Mouse (Mus musculus) adrenal gland, adult 2 months (tissue): ENCODE measurements at regions not wholly inside any gene's neighbourhood (a gene's known extent, or its start where the extent isn't known, plus 50 kb on each side); places are given as distances from the start of the nearest gene placed in this dataset.
"Not testable (repeated sequence)": the region's sequence is repeated elsewhere in the genome, so short reads cannot be mapped to it uniquely, and the experiment has no call there.

Source experiments
- DNase-seq: peaks from one replicate; pipeline ENCODE4 v3.0.0; 2021

- peak; percentile 16 for DNase-seq
These were observed 213.1 kb upstream of the Crbn start for GRCm38 (mm10) chr6:107012938-107013511.

GRCm38 (mm10) chr6:107019126-107019525 lies 219.2 kb upstream of the Crbn start:
- DNase-seq = no peak

GRCm38 (mm10) chr6:107045177-107045576 lies 245.3 kb upstream of the Crbn start:
- DNase-seq = no peak

- DNase-seq = peak; percentile 52
These were observed 251.7 kb upstream of the Crbn start for GRCm38 (mm10) chr6:107051604-107052003.

- DNase-seq = no peak
These were observed 252.3 kb upstream of the Crbn start for GRCm38 (mm10) chr6:107052180-107052579.

- DNase-seq = no peak
These were observed 259.3 kb upstream of the Crbn start for GRCm38 (mm10) chr6:107059001-107059765.

GRCm38 (mm10) chr6:107062886-107063565 lies 263.1 kb upstream of the Crbn start:
- no peak for DNase-seq

- no peak for DNase-seq
These were observed 270.6 kb upstream of the Crbn start for GRCm38 (mm10) chr6:107070441-107070840.

- DNase-seq = no peak
These were observed 292.7 kb upstream of the Crbn start for GRCm38 (mm10) chr6:107092600-107092999.

GRCm38 (mm10) chr6:107128716-107129115 lies 328.8 kb upstream of the Crbn start:
- DNase-seq = no peak

GRCm38 (mm10) chr6:107167736-107168491 lies 361.7 kb upstream of the Lrrn1 start:
- DNase-seq = no peak

GRCm38 (mm10) chr6:107218309-107218708 lies 311.3 kb upstream of the Lrrn1 start:
- no peak for DNase-seq

GRCm38 (mm10) chr6:107218721-107219120 lies 310.8 kb upstream of the Lrrn1 start:
- DNase-seq = no peak

- no peak for DNase-seq
These were observed 307.0 kb upstream of the Lrrn1 start for GRCm38 (mm10) chr6:107222602-107223001.

GRCm38 (mm10) chr6:107229843-107230242 lies 299.7 kb upstream of the Lrrn1 start:
- DNase-seq = not testable (repeated sequence)

GRCm38 (mm10) chr6:107237692-107238091 lies 291.9 kb upstream of the Lrrn1 start:
- no peak for DNase-seq

- DNase-seq = no peak
These were observed 285.6 kb upstream of the Lrrn1 start for GRCm38 (mm10) chr6:107243981-107244380.

GRCm38 (mm10) chr6:107280348-107280747 lies 249.2 kb upstream of the Lrrn1 start:
- DNase-seq = no peak

GRCm38 (mm10) chr6:107290850-107291249 lies 238.7 kb upstream of the Lrrn1 start:
- DNase-seq = no peak

GRCm38 (mm10) chr6:107303676-107304369 lies 225.7 kb upstream of the Lrrn1 start:
- no peak for DNase-seq

- DNase-seq = no peak
These were observed 210.0 kb upstream of the Lrrn1 start for GRCm38 (mm10) chr6:107319565-107319964.

- no peak for DNase-seq
These were observed 179.1 kb upstream of the Lrrn1 start for GRCm38 (mm10) chr6:107350503-107350902.
